Mouse (Mus musculus) hindbrain, embryonic 15.5 days (tissue): Measurements from ENCODE around the gene Arid1b. TPM values are rescaled to one million over a fixed set of nuclear protein-coding genes. Genes with fewer than 3 reads are reported as not detected.
"Not testable (repeated sequence)": the region's sequence is repeated elsewhere in the genome, so short reads cannot be mapped to it uniquely, and the experiment has no call there.

Experiments used
- ATAC-seq: fragments of 200-750 bp; cut with Nextera tagmentation; 2 replicates; pipeline ENCODE4 v1.8.0; 2017; ENCODE audit warnings: low read depth, moderate number of reproducible peaks, moderate TSS enrichment; ENCODE audit not compliant: low FRiP score
- H3K27ac ChIP-seq: fragments of 300-500 bp; sonication (generic); replicated peaks from 2 replicates; pipeline ENCODE4 v1.5.1; 2015; ENCODE audit warnings: mild to moderate bottlenecking, inconsistent platforms
- H3K27me3 ChIP-seq: fragments of 300-500 bp; sonication (generic); 2 replicates; pipeline ENCODE4 v1.6.1; 2015; ENCODE audit warnings: control low read depth, inconsistent platforms
- H3K36me3 ChIP-seq: fragments of 300-500 bp; sonication (generic); 2 replicates; pipeline ENCODE4 v1.6.1; 2015; ENCODE audit warnings: control low read depth, inconsistent platforms
- H3K4me1 ChIP-seq: fragments of 300-500 bp; sonication (generic); replicated peaks from 2 replicates; pipeline ENCODE4 v1.6.1; 2015; ENCODE audit warnings: control low read depth, inconsistent platforms
- H3K4me2 ChIP-seq: fragments of 300-500 bp; sonication (generic); 2 replicates; pipeline ENCODE4 v1.6.1; 2015; ENCODE audit warnings: moderate library complexity, mild to moderate bottlenecking, inconsistent platforms
- H3K4me3 ChIP-seq: fragments of 300-500 bp; sonication (generic); 2 replicates; pipeline ENCODE4 v1.5.1; 2015; ENCODE audit warnings: mild to moderate bottlenecking, inconsistent platforms
- H3K9ac ChIP-seq: fragments of 300-500 bp; sonication (generic); 2 replicates; pipeline ENCODE4 v1.6.1; 2015; ENCODE audit warnings: inconsistent platforms
- H3K9me3 ChIP-seq: fragments of 300-500 bp; sonication (generic); 2 replicates; pipeline ENCODE4 v1.6.1; 2016; ENCODE audit warnings: control low read depth, inconsistent platforms
- WGBS: fragments of 180-500 bp; shearing (Covaris S2); methylation state at CpG from one replicate; pipeline ENCODE4 v1.1.7; 2015; 5-methylcytosine and 5-hydroxymethylcytosine counted together
- polyA plus RNA-seq: library from polyadenylated mRNA; unstranded; fragments of >200 nt; fragmentation: Nextera tagmentation; extraction: Ambion mirVana; gene quantifications from 2 replicates; pipeline ENCODE4 v1.2.1, GENCODE M21; 2015

The Arid1b gene
- polyA plus RNA-seq, 1 experiment from 2014 or later, result 14.3 TPM

- 68% methylated on average over 3 of the region's 3 CpGs for WGBS
- Histone ChIP-seq H3K4me2 (no peak overlapping the region), H3K9ac (no peak overlapping the region), H3K9me3 (no peaks in the 10 kb centered on the region), H3K4me3 (no peak overlapping the region), H3K27me3 (no peaks in the 10 kb centered on the region), H3K36me3 (no peaks in the 10 kb centered on the region), H3K27ac (no peak overlapping the region; the same call in 1 of the 2 replicates), H3K4me1 (peaks cover 83% of the 10 kb centered on the region)
- no peak for ATAC-seq
Observed at GRCm38 (mm10) chr17:5083497-5083896, 89.4 kb downstream of the Arid1b start.

GRCm38 (mm10) chr17:5084139-5084538 is 90.0 kb downstream of the Arid1b start:
- H3K9me3 ChIP-seq, result no peaks in the 10 kb centered on the region
- 42% methylated on average over 8 of the region's 8 CpGs for WGBS
- H3K36me3 ChIP-seq, result no peaks in the 10 kb centered on the region
- peaks cover 78% of the 10 kb centered on the region for H3K4me1 ChIP-seq
- H3K27me3 ChIP-seq, result no peaks in the 10 kb centered on the region
- H3K27ac ChIP-seq, result peak overlapping the region; percentile 49; the same call in 1 of the 2 replicates
- no peak for ATAC-seq
- no peak overlapping the region for H3K9ac ChIP-seq
- no peak overlapping the region for H3K4me2 ChIP-seq
- H3K4me3 ChIP-seq, result no peak overlapping the region

GRCm38 (mm10) chr17:5085004-5085403 is 90.9 kb downstream of the Arid1b start:
- Histone ChIP-seq H3K27ac (no peak overlapping the region), H3K9ac (no peak overlapping the region), H3K27me3 (no peaks in the 10 kb centered on the region), H3K4me3 (no peak overlapping the region), H3K4me2 (no peak overlapping the region), H3K36me3 (no peaks in the 10 kb centered on the region), H3K9me3 (no peaks in the 10 kb centered on the region), H3K4me1 (peaks cover 78% of the 10 kb centered on the region)
- ATAC-seq, result no peak
- whole genome bisulfite sequencing, result 76% methylated on average over 6 of the region's 6 CpGs

GRCm38 (mm10) chr17:5085942-5086341 is 91.8 kb downstream of the Arid1b start:
- no peaks in the 10 kb centered on the region for H3K27me3 ChIP-seq
- no peaks in the 10 kb centered on the region for H3K9me3 ChIP-seq
- peak overlapping the region; percentile 14; the same call in 1 of the 2 replicates for H3K27ac ChIP-seq
- H3K4me1 ChIP-seq, result peaks cover 74% of the 10 kb centered on the region
- 0 out of 2 replicates have a peak overlapping the region, but pooled peaks have one; percentile 13 for H3K9ac ChIP-seq
- 45% methylated on average over 5 of the region's 5 CpGs for WGBS
- ATAC-seq, result peak; percentile 57
- H3K4me3 ChIP-seq, result no peak overlapping the region
- no peaks in the 10 kb centered on the region for H3K36me3 ChIP-seq
- H3K4me2 ChIP-seq, result no peak overlapping the region; the same call in 1 of the 2 replicates

GRCm38 (mm10) chr17:5088241-5088640 is 94.1 kb downstream of the Arid1b start:
- H3K9me3 ChIP-seq, H3K9ac ChIP-seq, H3K4me2 ChIP-seq, H3K4me3 ChIP-seq, H3K27ac ChIP-seq, ATAC-seq, H3K36me3 ChIP-seq, H3K27me3 ChIP-seq: not testable (repeated sequence)
- WGBS, result 74% methylated on average over 2 of the region's 2 CpGs
- H3K4me1 ChIP-seq, result peaks cover 66% of the 10 kb centered on the region

GRCm38 (mm10) chr17:5088822-5089221 is 94.7 kb downstream of the Arid1b start:
- Histone ChIP-seq H3K4me2 (no peak overlapping the region), H3K27me3 (no peaks in the 10 kb centered on the region), H3K9ac (no peak overlapping the region), H3K4me3 (no peak overlapping the region), H3K4me1 (peaks cover 61% of the 10 kb centered on the region), H3K36me3 (no peaks in the 10 kb centered on the region), H3K9me3 (no peaks in the 10 kb centered on the region), H3K27ac (no peak overlapping the region)
- 69% methylated on average over 5 of the region's 5 CpGs for WGBS
- no peak for ATAC-seq

GRCm38 (mm10) chr17:5089541-5089940 is 95.4 kb downstream of the Arid1b start:
- no peak for ATAC-seq
- WGBS, result 19% methylated on average over 12 of the region's 12 CpGs
- Histone ChIP-seq H3K9ac (no peak overlapping the region), H3K27me3 (no peaks in the 10 kb centered on the region), H3K36me3 (no peaks in the 10 kb centered on the region), H3K4me1 (peaks cover 55% of the 10 kb centered on the region), H3K27ac (no peak overlapping the region), H3K4me3 (no peak overlapping the region), H3K4me2 (no peak overlapping the region), H3K9me3 (no peaks in the 10 kb centered on the region)

- H3K9me3 ChIP-seq, result no peaks in the 10 kb centered on the region
- no peaks in the 10 kb centered on the region for H3K27me3 ChIP-seq
- H3K9ac ChIP-seq, result no peak overlapping the region
- H3K27ac ChIP-seq, result no peak overlapping the region
- WGBS, result 81% methylated on average over 16 of the region's 16 CpGs
- no peak for ATAC-seq
- no peaks in the 10 kb centered on the region for H3K36me3 ChIP-seq
- H3K4me2 ChIP-seq, result no peak overlapping the region
- H3K4me3 ChIP-seq, result no peak overlapping the region
- H3K4me1 ChIP-seq, result peaks cover 47% of the 10 kb centered on the region
Observed at GRCm38 (mm10) chr17:5091490-5091889, 97.4 kb downstream of the Arid1b start.

- H3K36me3 ChIP-seq, result no peaks in the 10 kb centered on the region
Observed at GRCm38 (mm10) chr17:5091934-5092333, 97.8 kb downstream of the Arid1b start.

GRCm38 (mm10) chr17:5093343-5093742 is 99.2 kb downstream of the Arid1b start:
- 58% methylated on average over 2 of the region's 2 CpGs for WGBS
- not testable (repeated sequence) for H3K27ac ChIP-seq, H3K36me3 ChIP-seq, ATAC-seq, H3K27me3 ChIP-seq, H3K9ac ChIP-seq, H3K4me3 ChIP-seq, H3K4me2 ChIP-seq, H3K9me3 ChIP-seq
- peaks cover 42% of the 10 kb centered on the region for H3K4me1 ChIP-seq

More at GRCm38 (mm10) chr17:5091934-5092333, 97.8 kb downstream of the Arid1b start:
- no peak; the same call in 1 of the 2 replicates for ATAC-seq
- 75% methylated on average over 10 of the region's 10 CpGs for WGBS
- Histone ChIP-seq H3K9ac (no peak overlapping the region), H3K4me2 (no peak overlapping the region), H3K27me3 (no peaks in the 10 kb centered on the region), H3K4me1 (peaks cover 43% of the 10 kb centered on the region), H3K27ac (no peak overlapping the region), H3K9me3 (no peaks in the 10 kb centered on the region), H3K4me3 (no peak overlapping the region)

GRCm38 (mm10) chr17:5094636-5095035 is 100.5 kb downstream of the Arid1b start:
- H3K9ac ChIP-seq, result no peak overlapping the region
- 87% methylated on average over 5 of the region's 5 CpGs for WGBS
- no peaks in the 10 kb centered on the region for H3K9me3 ChIP-seq
- H3K4me1 ChIP-seq, result peaks cover 38% of the 10 kb centered on the region
- ATAC-seq, result no peak
- H3K4me2 ChIP-seq, result no peak overlapping the region
- H3K4me3 ChIP-seq, result no peak overlapping the region
- H3K27me3 ChIP-seq, result no peaks in the 10 kb centered on the region
- H3K36me3 ChIP-seq, result no peaks in the 10 kb centered on the region
- H3K27ac ChIP-seq, result no peak overlapping the region

GRCm38 (mm10) chr17:5095741-5096140 is 101.6 kb downstream of the Arid1b start:
- H3K9ac ChIP-seq, result no peak overlapping the region
- 78% methylated on average over 13 of the region's 13 CpGs for WGBS
- H3K4me1 ChIP-seq, result peaks cover 29% of the 10 kb centered on the region
- H3K27me3 ChIP-seq, result no peaks in the 10 kb centered on the region
- no peaks in the 10 kb centered on the region for H3K9me3 ChIP-seq
- H3K36me3 ChIP-seq, result no peaks in the 10 kb centered on the region
- no peak overlapping the region for H3K4me2 ChIP-seq
- no peak for ATAC-seq
- H3K27ac ChIP-seq, result no peak overlapping the region
- H3K4me3 ChIP-seq, result no peak overlapping the region

- Histone ChIP-seq H3K27me3 (no peaks in the 10 kb centered on the region), H3K9me3 (no peaks in the 10 kb centered on the region), H3K36me3 (no peaks in the 10 kb centered on the region), H3K27ac (no peak overlapping the region), H3K4me3 (no peak overlapping the region), H3K4me2 (no peak overlapping the region), H3K4me1 (peaks cover 32% of the 10 kb centered on the region), H3K9ac (no peak overlapping the region)
- WGBS, result 90% methylated on average over 4 of the region's 4 CpGs
- ATAC-seq, result no peak
Observed at GRCm38 (mm10) chr17:5097046-5097445, 102.9 kb downstream of the Arid1b start.
